Mouse (Mus musculus): ENCODE measurements around the gene Usp22. TPM values are rescaled to one million over a fixed set of nuclear protein-coding genes. Genes with fewer than 3 reads are reported as not detected.

Usp22 gene
- polyA plus RNA-seq, 1 experiment from 2014 or later, result 149 TPM

DNA sequence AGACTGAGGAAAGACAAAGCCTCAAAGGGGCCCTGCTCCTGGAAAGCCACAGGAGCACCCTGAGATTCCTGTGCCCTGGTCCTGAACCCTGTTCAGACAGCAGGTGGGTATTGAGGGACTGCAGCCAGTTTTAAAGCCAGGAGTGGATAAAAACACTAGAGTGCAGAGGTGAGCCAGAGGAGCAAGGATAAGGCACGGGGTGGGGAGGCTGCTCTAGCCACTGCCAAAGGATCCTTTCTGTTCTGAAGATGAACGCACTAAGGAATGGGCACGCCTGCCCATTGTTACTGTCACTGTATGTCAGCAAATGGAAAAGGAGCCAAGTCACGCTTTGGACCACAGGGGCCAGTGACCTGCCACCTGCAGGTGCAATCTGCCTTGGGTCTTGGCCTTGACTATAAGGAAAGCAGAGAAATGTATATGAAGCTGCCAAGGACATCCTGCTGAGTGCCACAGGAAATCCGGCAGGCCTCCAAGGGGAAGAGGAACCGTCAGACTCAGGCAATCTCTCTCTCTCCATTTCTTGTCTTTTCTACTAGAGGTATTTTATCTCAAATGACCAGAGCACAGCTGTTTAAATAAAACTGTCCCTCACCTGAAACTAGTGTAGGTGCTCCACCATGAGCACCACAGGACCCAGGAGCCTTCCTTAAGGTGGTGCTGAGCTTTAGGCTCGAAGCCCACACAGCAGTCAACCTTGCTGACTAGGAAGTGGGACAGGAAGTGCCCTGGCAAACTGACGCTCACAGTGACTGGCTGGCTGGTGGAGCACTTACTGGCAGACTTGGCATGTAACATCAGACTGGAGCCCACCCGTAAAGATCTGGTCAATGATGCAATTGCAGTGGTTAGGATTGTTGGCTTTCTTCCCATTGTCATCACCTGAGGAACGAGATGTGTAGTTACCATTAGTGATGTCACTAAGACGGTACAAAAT, 14.8 kb downstream of the Usp22 start:
- no peak overlapping the region for H3K4me2 ChIP-seq (ENCODE audit: low read depth, low read length)
- H3K27ac ChIP-seq (replicated peaks; ENCODE audit: low read depth, low read length), result no peak overlapping the region
- no peak overlapping the region for H3K4me3 ChIP-seq (ENCODE audit: low read depth, low read length)
- WGBS, result 82% methylated on average over 11 of the region's 11 CpGs
- H3K4me1 ChIP-seq (ENCODE audit: control insufficient read depth, insufficient read depth, low read length), result no peaks in the 10 kb centered on the region
- peaks cover 99% of the 10 kb centered on the region for H3K36me3 ChIP-seq (ENCODE audit: control insufficient read depth, insufficient read depth, low read length)
- DNase-seq (ENCODE audit: low spot score), result no peak
- no peaks in the 10 kb centered on the region for H3K9me3 ChIP-seq (ENCODE audit: control insufficient read depth, low read length)
- no peak overlapping the region for H3K9ac ChIP-seq (ENCODE audit: low read depth, low read length)
- no peak for ATAC-seq (ENCODE audit: low read depth)
- no peaks in the 10 kb centered on the region for H3K27me3 ChIP-seq (replicated peaks; ENCODE audit: control insufficient read depth, insufficient read depth, low read length)

DNA sequence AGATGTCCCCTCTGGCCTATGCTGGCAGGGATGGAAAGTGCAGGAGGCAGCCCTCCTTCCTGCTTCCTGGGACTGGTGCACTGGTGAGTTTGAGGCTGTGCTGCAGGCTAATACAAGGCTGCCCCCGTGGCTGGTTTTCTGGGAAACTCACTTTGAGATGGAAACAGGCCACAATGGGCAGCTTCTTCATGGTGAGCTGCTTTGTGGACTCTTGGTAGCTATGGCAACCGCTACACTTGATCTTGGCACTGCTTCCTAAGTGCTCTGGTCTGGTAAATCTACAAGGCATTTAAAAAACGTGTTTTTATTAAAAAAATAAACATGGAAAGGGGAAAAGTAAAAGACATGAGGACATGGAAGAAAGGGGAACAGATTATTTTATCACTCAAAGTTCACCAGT, 16.7 kb downstream of the Usp22 start:
- H3K4me3 ChIP-seq (ENCODE audit: low read depth, low read length), result no peak overlapping the region
- 88% methylated on average over 3 of the region's 3 CpGs for WGBS
- ATAC-seq (ENCODE audit: low read depth) (no peak), DNase-seq (ENCODE audit: low spot score) (no peak)
- no peak overlapping the region for H3K4me2 ChIP-seq (ENCODE audit: low read depth, low read length)
- H3K9me3 ChIP-seq (ENCODE audit: control insufficient read depth, low read length), result no peaks in the 10 kb centered on the region
- H3K27me3 ChIP-seq (replicated peaks; ENCODE audit: control insufficient read depth, insufficient read depth, low read length), result no peaks in the 10 kb centered on the region
- H3K27ac ChIP-seq (replicated peaks; ENCODE audit: low read depth, low read length), result no peak overlapping the region
- no peak overlapping the region for H3K9ac ChIP-seq (ENCODE audit: low read depth, low read length)
- peaks cover 99% of the 10 kb centered on the region for H3K36me3 ChIP-seq (ENCODE audit: control insufficient read depth, insufficient read depth, low read length)
- no peaks in the 10 kb centered on the region for H3K4me1 ChIP-seq (ENCODE audit: control insufficient read depth, insufficient read depth, low read length)

DNA sequence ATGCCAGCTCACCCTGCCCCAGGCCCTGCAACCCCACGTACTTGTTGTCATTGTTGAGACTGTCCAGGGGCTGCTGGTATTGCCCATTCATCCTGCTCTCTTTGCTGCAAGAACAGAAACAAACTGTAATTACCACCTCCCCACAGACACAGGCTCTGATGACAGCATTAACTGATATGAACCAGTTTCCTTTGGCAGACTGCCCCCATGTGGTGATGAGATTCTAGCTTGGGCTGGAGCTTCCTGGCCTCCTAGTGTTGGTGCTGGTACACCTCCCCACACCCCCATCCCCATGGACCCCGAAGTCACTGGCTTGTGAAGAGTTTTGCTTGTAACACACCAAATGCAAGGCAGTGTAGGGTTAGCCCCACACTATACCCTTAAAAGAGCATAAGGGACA, 19.1 kb downstream of the Usp22 start:
- ATAC-seq (ENCODE audit: low read depth) (no peak), DNase-seq (ENCODE audit: low spot score) (peak; percentile 28)
- Histone ChIP-seq H3K4me3 (ENCODE audit: low read depth, low read length) (no peak overlapping the region), H3K27me3 (replicated peaks; ENCODE audit: control insufficient read depth, insufficient read depth, low read length) (no peaks in the 10 kb centered on the region), H3K36me3 (ENCODE audit: control insufficient read depth, insufficient read depth, low read length) (peaks cover 91% of the 10 kb centered on the region), H3K4me2 (ENCODE audit: low read depth, low read length) (no peak overlapping the region), H3K9me3 (ENCODE audit: control insufficient read depth, low read length) (no peaks in the 10 kb centered on the region), H3K9ac (ENCODE audit: low read depth, low read length) (no peak overlapping the region), H3K4me1 (ENCODE audit: control insufficient read depth, insufficient read depth, low read length) (no peaks in the 10 kb centered on the region), H3K27ac (replicated peaks; ENCODE audit: low read depth, low read length) (no peak overlapping the region)
- 95% methylated on average over 2 of the region's 2 CpGs for WGBS

DNA sequence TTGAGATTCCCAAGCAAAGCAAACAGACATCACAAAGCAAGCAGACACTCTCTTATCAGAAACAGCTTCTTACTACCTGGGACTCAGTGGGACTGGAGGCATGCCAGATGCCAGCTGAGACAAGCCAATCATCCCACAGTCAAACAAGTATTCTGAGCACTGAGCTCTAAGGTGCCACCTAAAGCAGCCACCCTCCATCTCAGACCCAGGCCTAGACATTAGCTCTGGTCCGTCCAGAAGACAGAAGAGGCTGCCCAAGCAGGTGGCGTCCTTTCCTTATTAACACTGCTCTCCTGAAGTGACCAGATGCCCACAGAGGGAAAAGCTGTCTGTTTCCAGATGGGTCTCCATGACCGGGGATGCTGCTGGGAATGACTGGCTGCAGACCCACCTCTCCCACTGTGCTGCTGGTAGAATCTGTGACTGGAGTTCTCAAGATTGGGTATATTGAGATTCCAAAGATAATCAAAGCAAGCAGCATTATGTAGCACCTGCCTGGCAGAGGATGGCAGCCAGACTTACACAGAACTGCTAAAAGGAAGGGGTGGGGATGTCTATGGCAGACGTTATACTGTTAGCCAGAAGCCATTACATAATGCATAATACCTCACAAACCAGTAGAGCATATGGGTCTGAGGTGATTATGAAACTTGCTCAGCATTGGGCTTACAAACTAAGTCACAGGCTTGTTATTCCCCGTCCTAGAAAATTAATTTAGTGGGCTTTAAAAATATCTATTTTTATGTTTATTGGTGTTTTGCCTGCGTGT, 24.4 kb downstream of the Usp22 start:
- H3K4me2 ChIP-seq (ENCODE audit: low read depth, low read length), result no peak overlapping the region
- ATAC-seq (ENCODE audit: low read depth), result no peak
- H3K36me3 ChIP-seq (ENCODE audit: control insufficient read depth, insufficient read depth, low read length), result peaks cover 38% of the 10 kb centered on the region
- no peak overlapping the region for H3K4me3 ChIP-seq (ENCODE audit: low read depth, low read length)
- H3K9me3 ChIP-seq (ENCODE audit: control insufficient read depth, low read length), result no peaks in the 10 kb centered on the region
- no peaks in the 10 kb centered on the region for H3K4me1 ChIP-seq (ENCODE audit: control insufficient read depth, insufficient read depth, low read length)
- WGBS, result 75% methylated on average over 6 of the region's 6 CpGs
- no peak overlapping the region for H3K9ac ChIP-seq (ENCODE audit: low read depth, low read length)
- H3K27me3 ChIP-seq (replicated peaks; ENCODE audit: control insufficient read depth, insufficient read depth, low read length), result peaks cover 23% of the 10 kb centered on the region
- no peak for DNase-seq (ENCODE audit: low spot score)
- no peak overlapping the region for H3K27ac ChIP-seq (replicated peaks; ENCODE audit: low read depth, low read length)

DNA sequence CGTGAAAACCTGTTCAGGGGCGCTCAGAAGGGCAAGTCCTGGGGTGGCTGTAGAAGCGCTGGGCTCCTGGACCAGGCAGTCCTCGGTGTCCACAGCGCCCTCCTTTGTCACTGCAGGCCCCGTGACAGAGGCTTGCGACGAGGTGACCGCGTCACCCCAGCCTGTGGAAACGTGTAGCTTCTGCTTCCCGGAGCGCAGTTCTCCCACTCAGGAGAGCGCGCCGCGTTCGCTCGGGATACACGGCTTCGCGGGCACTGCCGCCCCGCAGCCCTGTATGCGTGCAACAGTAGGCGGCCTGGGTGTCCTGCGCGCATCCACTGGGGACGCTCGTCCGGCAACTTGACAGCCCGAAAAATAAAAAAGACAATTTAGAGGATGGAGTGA, 27.6 kb downstream of the Usp22 start:
- DNase-seq (ENCODE audit: low spot score), result peak; percentile 20
- Histone ChIP-seq H3K9ac (ENCODE audit: low read depth, low read length) (peak overlapping the region; percentile 53), H3K27me3 (replicated peaks; ENCODE audit: control insufficient read depth, insufficient read depth, low read length) (peaks cover 23% of the 10 kb centered on the region), H3K27ac (replicated peaks; ENCODE audit: low read depth, low read length) (no peak overlapping the region), H3K9me3 (ENCODE audit: control insufficient read depth, low read length) (no peaks in the 10 kb centered on the region), H3K4me2 (ENCODE audit: low read depth, low read length) (peak overlapping the region; percentile 70), H3K4me1 (ENCODE audit: control insufficient read depth, insufficient read depth, low read length) (no peaks in the 10 kb centered on the region), H3K4me3 (ENCODE audit: low read depth, low read length) (peak overlapping the region; percentile 39), H3K36me3 (ENCODE audit: control insufficient read depth, insufficient read depth, low read length) (peaks cover 7% of the 10 kb centered on the region)
- peak; percentile 48; the same call in 1 of the 2 replicates for ATAC-seq (ENCODE audit: low read depth)
- WGBS, result 6% methylated on average over 29 of the region's 32 CpGs

DNA sequence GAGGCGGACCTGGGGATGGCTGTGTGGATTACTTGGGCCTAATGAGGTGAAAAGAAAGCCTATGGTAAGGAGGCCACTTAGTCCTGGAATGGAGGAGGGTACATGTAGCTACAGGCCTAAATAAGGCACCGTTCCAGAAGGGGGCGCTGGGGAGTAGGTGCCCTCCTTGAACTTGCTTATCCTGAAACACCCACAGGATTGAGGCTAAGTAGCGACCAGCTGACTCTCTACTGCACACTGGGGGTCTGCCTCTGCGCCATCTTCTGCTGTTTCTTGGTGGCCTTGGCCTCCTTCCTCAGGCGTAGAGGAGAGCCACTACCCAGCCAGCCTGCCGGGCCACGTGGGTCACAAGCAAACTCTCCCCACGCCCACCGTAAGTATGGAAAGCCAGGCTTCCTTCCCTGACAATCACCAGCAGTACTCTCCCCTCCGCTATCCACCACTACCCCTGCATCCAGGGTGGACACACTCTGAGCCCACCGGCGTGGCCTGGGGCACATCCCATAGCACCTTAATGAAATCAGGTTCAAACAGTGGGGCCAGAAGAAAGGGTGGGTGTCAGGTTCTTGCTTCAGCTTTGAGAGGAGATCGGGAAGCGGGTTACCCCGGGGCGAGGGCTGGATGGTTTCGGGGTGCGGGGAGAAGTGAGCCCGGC, 28.1 kb downstream of the Usp22 start:
- 18% methylated on average over 20 of the region's 20 CpGs for WGBS
- peak; percentile 23; the same call in 1 of the 2 replicates for ATAC-seq (ENCODE audit: low read depth)
- no peak overlapping the region for H3K27ac ChIP-seq (replicated peaks; ENCODE audit: low read depth, low read length)

DNA sequence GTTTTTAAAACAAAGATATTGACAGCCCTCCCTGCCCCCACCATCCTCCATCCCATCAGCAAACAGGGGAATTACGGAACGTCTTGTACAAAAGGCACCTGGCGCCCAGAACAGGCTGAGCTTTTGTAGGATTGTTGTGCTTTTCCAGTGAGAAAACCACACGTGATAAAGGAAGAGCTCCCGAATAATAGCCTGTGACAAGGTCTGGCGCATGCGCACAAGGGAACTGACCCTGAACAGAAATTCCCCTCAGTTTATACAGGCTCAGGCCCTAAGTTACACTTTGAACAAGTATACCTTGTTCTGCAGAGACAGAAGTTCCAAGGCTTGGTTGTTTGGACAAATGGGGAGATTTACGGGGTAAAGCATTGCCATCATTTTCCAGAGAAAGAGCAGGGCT, 29.3 kb downstream of the Usp22 start:
- H3K36me3 ChIP-seq (ENCODE audit: control insufficient read depth, insufficient read depth, low read length), result no peaks in the 10 kb centered on the region
- peaks cover 23% of the 10 kb centered on the region for H3K27me3 ChIP-seq (replicated peaks; ENCODE audit: control insufficient read depth, insufficient read depth, low read length)
- no peaks in the 10 kb centered on the region for H3K4me1 ChIP-seq (ENCODE audit: control insufficient read depth, insufficient read depth, low read length)
- H3K9me3 ChIP-seq (ENCODE audit: control insufficient read depth, low read length), result no peaks in the 10 kb centered on the region
- 67% methylated on average over 8 of the region's 8 CpGs for WGBS
- no peak overlapping the region for H3K9ac ChIP-seq (ENCODE audit: low read depth, low read length)
- H3K4me2 ChIP-seq (ENCODE audit: low read depth, low read length), result no peak overlapping the region
- H3K27ac ChIP-seq (replicated peaks; ENCODE audit: low read depth, low read length), result no peak overlapping the region
- no peak for ATAC-seq (ENCODE audit: low read depth)
- no peak for DNase-seq (ENCODE audit: low spot score)
- H3K4me3 ChIP-seq (ENCODE audit: low read depth, low read length), result no peak overlapping the region

More for the DNA sequence above, 28.1 kb downstream of the Usp22 start:
- DNase-seq (ENCODE audit: low spot score), result peak; percentile 49
- Histone ChIP-seq H3K4me2 (ENCODE audit: low read depth, low read length) (peak overlapping the region; percentile 70), H3K36me3 (ENCODE audit: control insufficient read depth, insufficient read depth, low read length) (peaks cover 2% of the 10 kb centered on the region), H3K4me1 (ENCODE audit: control insufficient read depth, insufficient read depth, low read length) (no peaks in the 10 kb centered on the region), H3K9me3 (ENCODE audit: control insufficient read depth, low read length) (no peaks in the 10 kb centered on the region), H3K4me3 (ENCODE audit: low read depth, low read length) (peak overlapping the region; percentile 39), H3K9ac (ENCODE audit: low read depth, low read length) (peak overlapping the region; percentile 53), H3K27me3 (replicated peaks; ENCODE audit: control insufficient read depth, insufficient read depth, low read length) (peaks cover 23% of the 10 kb centered on the region)
